Mouse (Mus musculus) liver, embryonic 13.5 days (tissue): Measurements from ENCODE around the gene Sdad1. TPM values are rescaled to one million over a fixed set of nuclear protein-coding genes. Genes with fewer than 3 reads are reported as not detected.

ENCODE experiments used
- ATAC-seq: fragments of 200-750 bp; cut with Nextera tagmentation; 2 replicates; pipeline ENCODE4 v1.8.0; 2017; ENCODE audit warnings: low read depth, mild to moderate bottlenecking, moderate number of reproducible peaks, moderate library complexity
- DNase-seq: peaks from one replicate; pipeline ENCODE4 v3.0.0; 2022
- H3K27ac ChIP-seq: fragments of 300-500 bp; sonication (generic); 2 replicates; pipeline ENCODE4 v1.5.1; 2015; ENCODE audit warnings: moderate library complexity, mild to moderate bottlenecking, inconsistent platforms
- H3K27me3 ChIP-seq: fragments of 300-500 bp; sonication (generic); 2 replicates; pipeline ENCODE4 v1.6.1; 2015; ENCODE audit warnings: mild to moderate bottlenecking, inconsistent platforms
- H3K36me3 ChIP-seq: fragments of 300-500 bp; sonication (generic); 2 replicates; pipeline ENCODE4 v1.6.1; 2015; ENCODE audit warnings: mild to moderate bottlenecking, inconsistent platforms
- H3K4me1 ChIP-seq: fragments of 300-500 bp; sonication (generic); replicated peaks from 2 replicates; pipeline ENCODE4 v1.6.1; 2015; ENCODE audit warnings: inconsistent platforms
- H3K4me2 ChIP-seq: fragments of 300-500 bp; sonication (generic); 2 replicates; pipeline ENCODE4 v1.6.1; 2015; ENCODE audit warnings: inconsistent platforms, mild to moderate bottlenecking, moderate library complexity
- H3K4me3 ChIP-seq: fragments of 300-500 bp; sonication (generic); replicated peaks from 2 replicates; pipeline ENCODE4 v1.5.1; 2015; ENCODE audit warnings: mild to moderate bottlenecking, inconsistent platforms
- H3K9ac ChIP-seq: fragments of 300-500 bp; sonication (generic); 2 replicates; pipeline ENCODE4 v1.6.1; 2015; ENCODE audit warnings: mild to moderate bottlenecking, inconsistent platforms
- H3K9me3 ChIP-seq: fragments of 300-500 bp; sonication (generic); replicated peaks from 2 replicates; pipeline ENCODE4 v1.6.1; 2016; ENCODE audit warnings: inconsistent platforms
- WGBS: fragments of 180-500 bp; shearing (Covaris S2); methylation state at CpG from one replicate; pipeline ENCODE4 v1.1.7; 2015; ENCODE audit not compliant: insufficient replicate concordance; 5-methylcytosine and 5-hydroxymethylcytosine counted together
- polyA plus RNA-seq: library from polyadenylated mRNA; unstranded; fragments of >200 nt; fragmentation: Nextera tagmentation; extraction: Ambion mirVana; gene quantifications from 2 replicates; pipeline ENCODE4 v1.2.1, GENCODE M21; 2015

Sdad1 gene
- polyA plus RNA-seq, 1 experiment from 2014 or later, result 26.8 TPM

- Histone ChIP-seq H3K4me1 (peaks cover 16% of the 10 kb centered on the region), H3K27ac (no peak overlapping the region), H3K36me3 (peaks cover 76% of the 10 kb centered on the region), H3K9ac (no peak overlapping the region), H3K9me3 (no peaks in the 10 kb centered on the region), H3K27me3 (no peaks in the 10 kb centered on the region), H3K4me2 (no peak overlapping the region), H3K4me3 (no peak overlapping the region)
- 81% methylated on average over 3 of the region's 3 CpGs for WGBS
- ATAC-seq (no peak), DNase-seq (no peak)
Measured at GRCm38 (mm10) chr5:92304291-92304690, 6.0 kb downstream of the Sdad1 start.

- no peak for DNase-seq
- no peaks in the 10 kb centered on the region for H3K9me3 ChIP-seq
- 81% methylated on average over 13 of the region's 13 CpGs for WGBS
- no peaks in the 10 kb centered on the region for H3K4me1 ChIP-seq
- H3K4me3 ChIP-seq, result no peak overlapping the region
- no peak overlapping the region for H3K9ac ChIP-seq
- H3K36me3 ChIP-seq, result peaks cover 93% of the 10 kb centered on the region
- no peaks in the 10 kb centered on the region for H3K27me3 ChIP-seq
- no peak overlapping the region for H3K4me2 ChIP-seq
- ATAC-seq, result no peak
- no peak overlapping the region for H3K27ac ChIP-seq
Measured at GRCm38 (mm10) chr5:92302149-92302840, 8.0 kb downstream of the Sdad1 start.

- no peak overlapping the region for H3K4me3 ChIP-seq
- WGBS, result 72% methylated on average over 2 of the region's 2 CpGs
- no peak for DNase-seq
- H3K36me3 ChIP-seq, result peaks cover 91% of the 10 kb centered on the region
- no peak overlapping the region for H3K4me2 ChIP-seq
- peaks cover 9% of the 10 kb centered on the region; the same call in 1 of the 2 replicates for H3K4me1 ChIP-seq
- ATAC-seq, result no peak
- H3K27ac ChIP-seq, result no peak overlapping the region
- H3K9ac ChIP-seq, result no peak overlapping the region
- no peaks in the 10 kb centered on the region for H3K9me3 ChIP-seq
- no peaks in the 10 kb centered on the region for H3K27me3 ChIP-seq
Measured at GRCm38 (mm10) chr5:92294525-92294924, 15.8 kb downstream of the Sdad1 start.

DNA sequence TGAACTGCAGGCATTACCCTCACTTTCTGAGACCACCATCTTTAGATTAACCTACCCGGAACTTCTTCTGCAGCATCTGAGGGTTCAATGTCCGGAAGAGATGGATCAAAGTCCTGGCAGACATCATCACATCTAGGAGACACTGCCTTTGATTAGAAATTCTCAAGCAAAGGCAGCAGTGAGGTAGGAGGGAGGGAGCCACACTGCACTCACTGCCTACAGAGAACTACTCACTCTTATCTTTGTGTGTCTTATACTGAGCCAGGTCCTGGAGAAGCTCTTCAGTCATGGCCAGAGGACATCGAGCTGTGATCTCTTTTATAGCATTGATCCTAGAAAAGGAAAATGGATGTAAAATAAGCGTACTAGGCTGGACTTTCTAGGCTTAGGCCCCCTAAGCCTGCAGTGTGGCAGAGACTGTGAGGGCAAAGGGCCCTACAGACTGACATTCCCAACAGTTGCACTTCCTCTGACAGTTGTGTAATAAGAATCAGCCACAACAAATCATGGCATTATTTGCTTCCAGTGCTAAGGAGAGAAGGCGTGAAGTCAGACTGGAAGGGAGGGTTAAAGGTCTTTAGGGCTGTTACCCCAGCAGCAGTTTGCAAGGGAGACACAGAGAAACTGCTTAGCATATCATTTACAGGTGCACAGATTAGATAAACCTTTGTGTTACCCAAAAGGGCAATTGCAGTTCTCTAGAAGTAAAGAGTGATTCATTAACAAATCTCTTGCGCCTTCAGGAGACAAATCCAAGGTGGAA is 18.4 kb downstream of the Sdad1 start:
- Histone ChIP-seq H3K27me3 (no peaks in the 10 kb centered on the region), H3K9ac (no peak overlapping the region), H3K4me1 (peaks cover 9% of the 10 kb centered on the region; the same call in 1 of the 2 replicates), H3K4me2 (no peak overlapping the region), H3K36me3 (peaks cover 94% of the 10 kb centered on the region), H3K27ac (no peak overlapping the region), H3K4me3 (no peak overlapping the region), H3K9me3 (no peaks in the 10 kb centered on the region)
- no peak for ATAC-seq
- WGBS, result 75% methylated on average over 6 of the region's 6 CpGs
- DNase-seq, result no peak

- H3K4me1 ChIP-seq, result peaks cover 25% of the 10 kb centered on the region
- H3K4me2 ChIP-seq, result no peak overlapping the region
- no peak overlapping the region for H3K9ac ChIP-seq
- ATAC-seq (no peak), DNase-seq (no peak)
- H3K27ac ChIP-seq, result no peak overlapping the region
- no peak overlapping the region for H3K4me3 ChIP-seq
- H3K36me3 ChIP-seq, result peaks cover 80% of the 10 kb centered on the region
- no peaks in the 10 kb centered on the region for H3K27me3 ChIP-seq
- WGBS, result 62% methylated on average over 6 of the region's 6 CpGs
- H3K9me3 ChIP-seq, result no peaks in the 10 kb centered on the region
Measured at GRCm38 (mm10) chr5:92287840-92288239, 22.4 kb downstream of the Sdad1 start.

DNA sequence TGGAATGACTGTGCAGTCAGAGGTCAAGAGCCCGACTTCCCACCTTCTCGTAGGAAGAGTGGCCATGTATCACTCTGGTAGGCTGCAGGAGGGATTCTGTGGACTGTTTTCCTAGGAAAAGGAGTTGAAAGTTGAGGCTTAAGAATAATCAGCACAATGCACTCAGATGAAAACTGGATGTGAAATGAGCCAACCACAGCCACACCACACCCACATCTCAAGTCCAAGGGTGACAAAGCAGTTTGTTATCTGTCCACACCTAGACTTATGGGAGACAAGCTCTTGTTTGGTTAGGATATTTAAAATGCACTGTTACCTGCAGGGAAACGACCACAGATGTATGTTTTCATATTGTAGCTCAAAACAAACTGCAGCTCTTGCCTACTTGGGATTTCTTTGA is 27.2 kb downstream of the Sdad1 start:
- ATAC-seq, result peak; percentile 81
- peak; percentile 47 for DNase-seq

DNA sequence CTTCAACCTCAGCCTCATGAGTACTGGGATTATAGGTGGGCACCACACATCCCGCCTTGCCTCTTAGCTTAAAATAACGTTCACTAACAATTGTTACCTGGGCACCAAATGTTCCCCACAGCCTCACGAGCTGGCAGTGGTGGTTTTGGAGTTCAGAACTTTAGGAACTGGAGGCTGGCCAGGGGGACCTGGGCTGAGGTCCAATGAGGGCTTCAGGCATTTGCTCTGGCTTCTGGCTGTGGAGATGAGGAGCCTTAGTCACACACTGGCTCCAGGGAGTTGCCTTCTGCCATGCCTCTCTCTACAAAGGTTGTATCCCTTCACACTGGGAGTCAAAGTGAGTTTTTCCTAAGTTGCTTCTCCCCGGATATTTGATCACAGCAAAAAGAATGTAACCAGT is 27.7 kb downstream of the Sdad1 start:
- peak overlapping the region; percentile 49 for H3K4me2 ChIP-seq
- H3K9me3 ChIP-seq, result no peaks in the 10 kb centered on the region
- H3K4me1 ChIP-seq, result peaks cover 38% of the 10 kb centered on the region
- H3K27ac ChIP-seq, result peak overlapping the region; percentile 47; the same call in 1 of the 2 replicates
- no peak overlapping the region for H3K4me3 ChIP-seq
- peaks cover 2% of the 10 kb centered on the region; the same call in 1 of the 2 replicates for H3K27me3 ChIP-seq
- WGBS, result 70% methylated on average over 4 of the region's 4 CpGs
- DNase-seq, result no peak
- H3K36me3 ChIP-seq, result peaks cover 32% of the 10 kb centered on the region
- H3K9ac ChIP-seq, result no peak overlapping the region
- ATAC-seq, result no peak

More for the DNA sequence above, 27.2 kb downstream of the Sdad1 start:
- 0 out of 2 replicates have a peak overlapping the region, but pooled peaks have one; percentile 0 for H3K4me3 ChIP-seq
- no peaks in the 10 kb centered on the region for H3K9me3 ChIP-seq
- WGBS, result 34% methylated on average over 3 of the region's 3 CpGs
- H3K9ac ChIP-seq, result no peak overlapping the region
- peak overlapping the region; percentile 47; the same call in 1 of the 2 replicates for H3K27ac ChIP-seq
- H3K27me3 ChIP-seq, result no peaks in the 10 kb centered on the region; the same call in 1 of the 2 replicates
- H3K4me1 ChIP-seq, result peaks cover 35% of the 10 kb centered on the region
- peaks cover 38% of the 10 kb centered on the region for H3K36me3 ChIP-seq
- peak overlapping the region; percentile 49 for H3K4me2 ChIP-seq

DNA sequence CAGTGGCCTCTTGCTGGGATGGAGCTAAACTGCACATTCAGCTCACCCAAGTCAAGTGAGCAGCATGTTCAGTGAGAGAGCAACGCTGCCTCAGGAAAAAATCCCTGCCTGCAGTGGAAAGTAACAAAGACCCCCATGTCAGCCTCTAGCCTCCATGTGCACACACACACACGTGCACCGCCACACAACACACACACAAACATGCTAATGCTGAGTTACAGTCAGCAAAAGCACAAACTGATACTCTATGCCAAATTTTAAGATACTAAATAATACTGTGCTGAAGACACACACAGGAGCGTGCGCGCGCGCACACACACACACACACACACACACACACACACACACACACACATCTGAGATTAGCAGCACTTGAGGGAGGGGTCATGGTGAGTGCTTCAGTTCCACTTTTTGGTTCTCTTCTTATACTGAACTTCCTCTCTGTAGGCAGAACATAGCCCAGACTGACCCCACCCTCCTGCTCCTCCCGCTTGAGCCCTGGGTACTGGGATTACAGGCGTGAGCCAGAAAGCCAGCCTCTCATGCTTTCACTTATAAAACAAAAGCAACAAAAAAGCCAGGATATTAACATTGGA is 31.2 kb downstream of the Sdad1 start:
- ATAC-seq, result no peak
- H3K4me2 ChIP-seq, result peak overlapping the region; percentile 91
- no peak overlapping the region for H3K27ac ChIP-seq
- H3K4me3 ChIP-seq, result no peak overlapping the region
- WGBS, result 37% methylated on average over 10 of the region's 10 CpGs
- H3K4me1 ChIP-seq, result peaks cover 37% of the 10 kb centered on the region
- H3K9me3 ChIP-seq, result no peaks in the 10 kb centered on the region
- H3K9ac ChIP-seq, result no peak overlapping the region
- peaks cover 31% of the 10 kb centered on the region for H3K27me3 ChIP-seq
- no peak for DNase-seq
- 0 out of 2 replicates have a peak, but pooled peaks cover under 1% of the 10 kb centered on the region for H3K36me3 ChIP-seq

- WGBS, result 2% methylated on average over 54 of the region's 54 CpGs
- Histone ChIP-seq H3K9ac (peak within 1 kb of the TSS; percentile 68), H3K27me3 (peaks cover 34% of the 10 kb centered on the region), H3K4me1 (peaks cover 24% of the 10 kb centered on the region), H3K4me3 (peak within 1 kb of the TSS; percentile 71), H3K4me2 (peak within 1 kb of the TSS; percentile 91), H3K36me3 (no peaks in the 10 kb centered on the region), H3K9me3 (no peaks in the 10 kb centered on the region), H3K27ac (peak within 1 kb of the TSS; percentile 50)
- DNase-seq, result peak; percentile 69
- peak; percentile 93 for ATAC-seq
Measured at GRCm38 (mm10) chr5:92277437-92278394, 32.6 kb downstream of the Sdad1 start, which contains the start of gene Naaa. Gene Naaa, minus strand, starts transcription at chr5:92278170.

DNA sequence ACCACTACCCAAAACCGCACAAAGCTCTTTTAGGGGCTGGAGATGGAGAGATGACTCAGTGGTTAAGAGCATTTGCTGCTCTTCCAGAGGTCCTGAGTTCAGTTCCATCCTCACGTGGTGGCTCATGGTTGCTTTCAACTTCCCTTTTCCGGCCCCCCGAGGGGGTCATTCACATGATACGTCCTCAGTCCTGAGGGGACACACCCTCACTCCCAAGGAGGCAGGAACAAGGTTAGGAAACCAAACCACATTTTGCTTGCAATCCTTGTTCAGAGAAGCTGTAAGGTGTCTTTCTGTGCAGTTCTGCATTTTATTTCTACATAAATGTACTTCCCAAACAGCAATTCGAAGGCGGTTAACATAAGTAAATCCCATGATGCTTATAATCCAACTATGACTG is 39.8 kb downstream of the Sdad1 start:
- no peak overlapping the region for H3K27ac ChIP-seq
- no peak overlapping the region for H3K9ac ChIP-seq
- H3K4me2 ChIP-seq, result no peak overlapping the region
- no peak overlapping the region for H3K4me3 ChIP-seq
- no peaks in the 10 kb centered on the region for H3K4me1 ChIP-seq
- no peaks in the 10 kb centered on the region for H3K36me3 ChIP-seq
- H3K9me3 ChIP-seq, result no peaks in the 10 kb centered on the region
- DNase-seq (no peak), ATAC-seq (no peak)
- 50% methylated on average over 7 of the region's 7 CpGs for WGBS
- H3K27me3 ChIP-seq, result peaks cover 16% of the 10 kb centered on the region
